10 mouse cellular contexts compared by ENCODE assay signal in genomic region chr14:76714727-76715126, GRCm38 (mm10).
DNase-seq lines count a peak whose midpoint lies in the region; ATAC-seq and TF ChIP-seq lines count a peak whose summit lies in the region.
"Had no signal": no experiment of that assay in that cellular context is flagged by ENCODE, and none has a peak within 500 bp of the region (broad histone marks: within the 10 kb centered on the region; RNA-seq: fewer than 3 reads in every experiment).

No protein-coding gene starts in this region.

- no peaks in the 10 kb centered on the region for H3K9me3 ChIP-seq in heart, embryonic 12.5 days (replicated peaks)
- H3K9me3 ChIP-seq in kidney, postnatal 0 days (replicated peaks; ENCODE audit: low read length): no peaks in the 10 kb centered on the region
- H3K9me3 ChIP-seq: midbrain, embryonic 12.5 days had no signal

- H3K9ac ChIP-seq in heart, embryonic 12.5 days: no peak overlapping the region
- no peak overlapping the region for H3K9ac ChIP-seq in kidney, postnatal 0 days (ENCODE audit: low read depth, low read length)
- H3K9ac ChIP-seq: midbrain, embryonic 12.5 days had no signal

- no peaks in the 10 kb centered on the region for H3K27me3 ChIP-seq in heart, embryonic 12.5 days (replicated peaks)
- H3K27me3 ChIP-seq in kidney, postnatal 0 days (ENCODE audit: insufficient read depth, low read length): no peaks in the 10 kb centered on the region
- H3K27me3 ChIP-seq: midbrain, embryonic 12.5 days had no signal

- no peaks in the 10 kb centered on the region for H3K36me3 ChIP-seq in heart, embryonic 12.5 days
- H3K36me3 ChIP-seq in kidney, postnatal 0 days (ENCODE audit: insufficient read depth, low read length): no peaks in the 10 kb centered on the region
- H3K36me3 ChIP-seq: midbrain, embryonic 12.5 days had no signal

- 43% methylated on average over 4 of the region's 4 CpGs for WGBS in heart, embryonic 12.5 days
- 19% methylated on average over 4 of the region's 4 CpGs for WGBS in kidney, postnatal 0 days

- H3K4me3 ChIP-seq in embryonic fibroblast, embryonic 13.5 days (ENCODE audit: insufficient read depth, low read length): no peak overlapping the region
- no peak overlapping the region for H3K4me3 ChIP-seq in heart, embryonic 12.5 days
- no peak overlapping the region for H3K4me3 ChIP-seq in kidney, postnatal 0 days (replicated peaks; ENCODE audit: low read depth, low read length)
- H3K4me3 ChIP-seq: midbrain, embryonic 12.5 days had no signal

- TF ChIP-seq POLR2A in embryonic fibroblast, embryonic 13.5 days (IDR thresholded peaks at IDR 0.05; ENCODE audit: low read depth, low read length): no peak

- no peaks in the 10 kb centered on the region for H3K4me1 ChIP-seq in embryonic fibroblast, embryonic 13.5 days (ENCODE audit: control insufficient read depth, insufficient read depth, low read length)
- H3K4me1 ChIP-seq in heart, embryonic 12.5 days (replicated peaks): peaks cover 27% of the 10 kb centered on the region
- peaks cover 16% of the 10 kb centered on the region; the same call in 1 of the 2 replicates for H3K4me1 ChIP-seq in kidney, postnatal 0 days (replicated peaks; ENCODE audit: insufficient read depth, low read length)
- H3K4me1 ChIP-seq: midbrain, embryonic 12.5 days had no signal

- no peak overlapping the region for H3K4me2 ChIP-seq in heart, embryonic 12.5 days
- no peak overlapping the region for H3K4me2 ChIP-seq in kidney, postnatal 0 days (ENCODE audit: low read length)
- H3K4me2 ChIP-seq: midbrain, embryonic 12.5 days had no signal

- no peak for TF ChIP-seq CTCF in embryonic fibroblast, embryonic 13.5 days (IDR thresholded peaks at IDR 0.05; ENCODE audit: borderline replicate concordance, insufficient read depth, low read length)
- no peak for TF ChIP-seq CTCF in kidney, postnatal 0 days (IDR thresholded peaks at IDR 0.05; ENCODE audit: low read depth)

- DNase-seq in kidney, postnatal 0 days (ENCODE audit: low spot score): peak; percentile 50
- no peak for DNase-seq in layer of hippocampus, adult 8-10 months (ENCODE audit: low spot score in 2 of 2)
- no peak for DNase-seq in spleen, postnatal 10 days (ENCODE audit: low spot score in 2 of 2)
- DNase-seq in gastrocnemius, postnatal 4 days (ENCODE audit: low spot score in 2 of 2): no peak
- DNase-seq: retina, postnatal 1 day; thymus, adult 18-20 months had no signal

- peak overlapping the region; percentile 32; the same call in 1 of the 2 replicates for H3K27ac ChIP-seq in embryonic fibroblast, embryonic 13.5 days (ENCODE audit: insufficient read depth, low read length)
- H3K27ac ChIP-seq in heart, embryonic 12.5 days (ENCODE audit: poor library complexity, severe bottlenecking): peak overlapping the region; percentile 63
- peak overlapping the region; percentile 64 for H3K27ac ChIP-seq in kidney, postnatal 0 days
- H3K27ac ChIP-seq: midbrain, embryonic 12.5 days had no signal

- peak; percentile 57 for ATAC-seq in heart, embryonic 12.5 days (ENCODE audit: insufficient number of reproducible peaks, low FRiP score)
- peak; percentile 69; the same call in 1 of the 2 replicates for ATAC-seq in kidney, postnatal 0 days (replicated peaks; ENCODE audit: low FRiP score, low read depth)
- peak; percentile 47; the same call in 1 of the 2 replicates for ATAC-seq in megakaryocyte-erythroid progenitor cell, adult 5-6 weeks (replicated peaks; ENCODE audit: low FRiP score, low TSS enrichment, poor library complexity, severe bottlenecking)
